Mouse (Mus musculus): ENCODE measurements at regions not wholly inside any gene's neighbourhood (a gene's known extent, or its start where the extent isn't known, plus 50 kb on each side); places are given as distances from the start of the nearest gene placed in this dataset.

GRCm38 (mm10) chr1:130309746-130310145 is 113.1 kb downstream of the Cd55b start:
- no peak for DNase-seq (ENCODE audit: inconsistent ontology term)

- no peak for DNase-seq (ENCODE audit: inconsistent ontology term)
Observed at GRCm38 (mm10) chr1:130301828-130302386, 120.9 kb downstream of the Cd55b start.

- no peak for DNase-seq (ENCODE audit: inconsistent ontology term)
Observed at GRCm38 (mm10) chr1:130300065-130300815, 122.6 kb downstream of the Cd55b start.

GRCm38 (mm10) chr1:130299641-130300040 is 123.2 kb downstream of the Cd55b start:
- DNase-seq (ENCODE audit: inconsistent ontology term): no peak

- no peak for DNase-seq (ENCODE audit: inconsistent ontology term)
Observed at GRCm38 (mm10) chr1:130299069-130299468, 123.7 kb downstream of the Cd55b start.

- no peak for DNase-seq (ENCODE audit: inconsistent ontology term)
Observed at GRCm38 (mm10) chr1:130298636-130299035, 124.2 kb downstream of the Cd55b start.

- DNase-seq (ENCODE audit: inconsistent ontology term): no peak
Observed at GRCm38 (mm10) chr1:130297471-130297870, 125.3 kb downstream of the Cd55b start.

- DNase-seq (ENCODE audit: inconsistent ontology term): no peak
Observed at GRCm38 (mm10) chr1:130285882-130286281, 136.9 kb downstream of the Cd55b start.

- no peak for DNase-seq (ENCODE audit: inconsistent ontology term)
Observed at GRCm38 (mm10) chr1:130282153-130282552, 140.7 kb downstream of the Cd55b start.

GRCm38 (mm10) chr1:130279180-130279579 is 143.6 kb downstream of the Cd55b start:
- no peak for DNase-seq (ENCODE audit: inconsistent ontology term)

GRCm38 (mm10) chr1:130278000-130278536 is 144.7 kb downstream of the Cd55b start:
- no peak for DNase-seq (ENCODE audit: inconsistent ontology term)

GRCm38 (mm10) chr1:130276885-130277284 is 145.9 kb downstream of the Cd55b start:
- no peak for DNase-seq (ENCODE audit: inconsistent ontology term)

- DNase-seq (ENCODE audit: inconsistent ontology term): no peak
Observed at GRCm38 (mm10) chr1:130276005-130276404, 146.8 kb downstream of the Cd55b start.

- DNase-seq (ENCODE audit: inconsistent ontology term): no peak
Observed at GRCm38 (mm10) chr1:130274470-130274869, 148.3 kb downstream of the Cd55b start.

GRCm38 (mm10) chr1:130270457-130270856 is 152.4 kb downstream of the Cd55b start:
- peak; percentile 84 for DNase-seq (ENCODE audit: inconsistent ontology term)

Data from Muller cell, postnatal 12 days (primary cell).